10 mouse cellular contexts compared by ENCODE assay signal in the genomic region with DNA sequence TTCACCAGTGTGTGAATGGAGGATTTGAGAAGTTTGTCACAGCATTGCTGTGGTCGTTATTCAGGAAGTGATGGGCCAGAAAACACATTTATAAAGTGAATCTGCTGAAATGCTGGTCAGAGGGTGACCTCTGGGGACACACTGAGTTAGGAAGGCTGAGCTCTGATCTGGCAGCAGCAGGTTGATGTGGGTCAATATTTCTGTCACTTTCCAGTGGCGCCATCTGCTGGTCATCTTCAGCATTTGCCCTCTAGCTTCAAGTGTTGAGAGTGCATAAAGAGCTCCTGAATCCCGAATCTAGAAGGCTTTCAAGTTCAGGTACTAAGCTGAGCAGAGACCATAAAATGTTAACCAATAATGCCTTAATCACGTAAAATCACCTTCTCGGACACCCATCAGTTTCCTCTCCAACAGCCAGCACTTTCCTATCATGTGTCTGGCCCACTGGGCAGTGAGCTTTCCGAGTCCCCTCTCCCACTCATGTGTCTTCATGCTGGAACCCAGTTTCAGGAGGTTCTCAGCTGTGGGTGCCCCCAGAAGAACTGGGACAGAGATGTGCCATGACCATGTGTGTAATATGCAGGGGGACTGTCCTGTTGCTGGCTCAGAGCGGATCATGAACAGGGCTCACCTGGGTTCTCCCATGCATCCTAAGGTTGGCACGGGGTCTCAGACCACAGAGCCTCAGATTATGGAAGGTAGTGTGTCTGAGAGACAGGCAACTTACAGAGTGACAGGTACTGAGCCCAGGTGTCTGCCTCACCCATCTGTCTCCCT.
DNase-seq lines count a peak whose midpoint lies in the region; ATAC-seq and TF ChIP-seq lines count a peak whose summit lies in the region.
"Had no signal": no experiment of that assay in that cellular context is flagged by ENCODE, and none has a peak within 500 bp of the region (broad histone marks: within the 10 kb centered on the region; RNA-seq: fewer than 3 reads in every experiment).

No protein-coding gene starts in this region.

- no peak overlapping the region for H3K27ac ChIP-seq in intestine, embryonic 16.5 days (ENCODE audit: low read length)
- H3K27ac ChIP-seq in limb, embryonic 10.5 days = no peak overlapping the region
- H3K27ac ChIP-seq in neural tube, embryonic 12.5 days = no peak overlapping the region
- H3K27ac ChIP-seq in testis, adult 2 months (ENCODE audit: control insufficient read depth, insufficient read depth, low read depth, low read length) = no peak overlapping the region
- H3K27ac ChIP-seq: stomach, embryonic 15.5 days had no signal

- 54% methylated on average over 8 of the region's 8 CpGs for WGBS in intestine, embryonic 16.5 days
- 55% methylated on average over 8 of the region's 8 CpGs for WGBS in limb, embryonic 10.5 days
- WGBS in neural tube, embryonic 12.5 days = 55% methylated on average over 8 of the region's 8 CpGs

- H3K4me3 ChIP-seq in intestine, embryonic 16.5 days (ENCODE audit: low read length) = no peak overlapping the region
- no peak overlapping the region for H3K4me3 ChIP-seq in limb, embryonic 10.5 days
- no peak overlapping the region for H3K4me3 ChIP-seq in neural tube, embryonic 12.5 days
- no peak overlapping the region for H3K4me3 ChIP-seq in testis, adult 2 months (ENCODE audit: control insufficient read depth, low read depth, low read length)
- H3K4me3 ChIP-seq: erythroblast, embryonic 14.5 days; stomach, embryonic 15.5 days had no signal

- DNase-seq in 3134 (ENCODE audit: extremely low read depth, insufficient read length, low spot score) (peak; percentile 24), MEL-GATA-1-ER (ENCODE audit: extremely low read depth, low read depth) (peak; percentile 55)
- DNase-seq in cerebellum, adult 8-10 months = peak; percentile 78
- DNase-seq in frontal cortex, postnatal 36 days (ENCODE audit: low spot score in 2 of 2) = peak; percentile 57 to 80
- DNase-seq in limb, embryonic 10.5 days (ENCODE audit: low spot score) = peak; percentile 81

- peak; percentile 50 for ATAC-seq in intestine, embryonic 16.5 days
- ATAC-seq in neural tube, embryonic 12.5 days (ENCODE audit: low FRiP score, low read depth) = 0 out of 2 replicates have a peak, but pooled peaks have one; percentile 17

- no peaks in the 10 kb centered on the region for H3K9me3 ChIP-seq in intestine, embryonic 16.5 days (ENCODE audit: control insufficient read depth, low read length)
- H3K9me3 ChIP-seq in limb, embryonic 10.5 days (replicated peaks) = no peaks in the 10 kb centered on the region
- no peaks in the 10 kb centered on the region for H3K9me3 ChIP-seq in neural tube, embryonic 12.5 days
- H3K9me3 ChIP-seq: stomach, embryonic 15.5 days had no signal

- peaks cover 6% of the 10 kb centered on the region; the same call in 1 of the 2 replicates for H3K4me1 ChIP-seq in intestine, embryonic 16.5 days (ENCODE audit: control insufficient read depth, insufficient read depth, low read length)
- 0 out of 2 replicates have a peak, but pooled peaks cover 3% of the 10 kb centered on the region for H3K4me1 ChIP-seq in limb, embryonic 10.5 days
- H3K4me1 ChIP-seq in neural tube, embryonic 12.5 days = no peaks in the 10 kb centered on the region; the same call in 1 of the 2 replicates
- H3K4me1 ChIP-seq in testis, adult 2 months (ENCODE audit: control insufficient read depth, insufficient read depth, low read length) = peaks cover 4% of the 10 kb centered on the region
- H3K4me1 ChIP-seq: stomach, embryonic 15.5 days had no signal

- no peak for TF ChIP-seq POLR2A in testis, adult 2 months (IDR thresholded peaks at IDR 0.05; ENCODE audit: control insufficient read depth, low read depth, low read length)

- H3K27me3 ChIP-seq in intestine, embryonic 16.5 days (replicated peaks; ENCODE audit: control insufficient read depth, insufficient read depth, low read length) = no peaks in the 10 kb centered on the region
- H3K27me3 ChIP-seq in limb, embryonic 10.5 days (ENCODE audit: low read depth, poor library complexity, severe bottlenecking) = no peaks in the 10 kb centered on the region
- no peaks in the 10 kb centered on the region for H3K27me3 ChIP-seq in neural tube, embryonic 12.5 days (replicated peaks)
- no peaks in the 10 kb centered on the region for H3K27me3 ChIP-seq in testis, adult 2 months (ENCODE audit: control insufficient read depth, insufficient read depth, low read length)
- H3K27me3 ChIP-seq: stomach, embryonic 15.5 days had no signal

- H3K4me2 ChIP-seq in intestine, embryonic 16.5 days (ENCODE audit: low read depth, low read length) = no peak overlapping the region
- H3K4me2 ChIP-seq in neural tube, embryonic 12.5 days (replicated peaks) = no peak overlapping the region
- H3K4me2 ChIP-seq: stomach, embryonic 15.5 days had no signal

- H3K9ac ChIP-seq in intestine, embryonic 16.5 days (ENCODE audit: low read depth, low read length) = no peak overlapping the region
- H3K9ac ChIP-seq in neural tube, embryonic 12.5 days = no peak overlapping the region
- H3K9ac ChIP-seq: stomach, embryonic 15.5 days had no signal

- TF ChIP-seq CTCF in testis, adult 2 months (IDR thresholded peaks at IDR 0.05; ENCODE audit: control insufficient read depth, insufficient read depth, insufficient replicate concordance, low read depth, low read length) = peak; percentile 71; the same call in 1 of the 2 replicates

- H3K36me3 ChIP-seq in intestine, embryonic 16.5 days (ENCODE audit: control insufficient read depth, insufficient read depth, low read length) = no peaks in the 10 kb centered on the region
- H3K36me3 ChIP-seq in limb, embryonic 10.5 days = no peaks in the 10 kb centered on the region
- no peaks in the 10 kb centered on the region for H3K36me3 ChIP-seq in neural tube, embryonic 12.5 days
- no peaks in the 10 kb centered on the region for H3K36me3 ChIP-seq in testis, adult 2 months (ENCODE audit: control insufficient read depth, insufficient read depth, low read length)
- H3K36me3 ChIP-seq: stomach, embryonic 15.5 days had no signal

Comparison
In these comparisons a context has a peak if more than half of its experiments do, and no peak if none do; other contexts are left out.
1. DNase-seq: peak in every context shown above with its lines; median percentile 81 in limb, embryonic 10.5 days; 78 in cerebellum, adult 8-10 months; 68 in frontal cortex, postnatal 36 days; 55 in MEL-GATA-1-ER; 24 in 3134.